Mouse (Mus musculus) layer of hippocampus, adult 11-12 months (tissue): ENCODE measurements around the gene Tcea3.

Source experiments
- DNase-seq: peaks from one replicate; pipeline ENCODE4 v3.0.0; 2022; ENCODE audit warnings: low spot score

The Tcea3 gene

DNA sequence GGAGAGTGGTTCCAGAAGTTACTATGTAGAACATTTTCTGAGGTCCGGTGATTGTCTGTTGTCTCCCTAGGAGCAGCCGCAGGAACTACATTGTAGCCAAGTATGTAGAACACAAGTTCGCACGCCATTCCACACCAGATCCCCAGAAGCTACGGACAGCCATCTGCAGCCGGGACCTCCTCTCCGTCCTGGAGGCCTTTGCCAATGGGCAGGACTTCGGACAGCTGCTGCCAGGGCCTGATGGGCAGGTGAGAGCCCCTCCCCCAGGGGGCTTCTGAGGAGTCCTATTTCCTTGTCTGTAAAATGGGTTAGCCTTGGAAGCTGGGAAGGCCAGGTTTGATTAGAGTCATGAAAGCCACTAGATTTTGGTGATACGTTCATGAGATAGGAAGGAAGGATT lies 8.4 kb upstream of the Tcea3 start:
- no peak for DNase-seq

DNA sequence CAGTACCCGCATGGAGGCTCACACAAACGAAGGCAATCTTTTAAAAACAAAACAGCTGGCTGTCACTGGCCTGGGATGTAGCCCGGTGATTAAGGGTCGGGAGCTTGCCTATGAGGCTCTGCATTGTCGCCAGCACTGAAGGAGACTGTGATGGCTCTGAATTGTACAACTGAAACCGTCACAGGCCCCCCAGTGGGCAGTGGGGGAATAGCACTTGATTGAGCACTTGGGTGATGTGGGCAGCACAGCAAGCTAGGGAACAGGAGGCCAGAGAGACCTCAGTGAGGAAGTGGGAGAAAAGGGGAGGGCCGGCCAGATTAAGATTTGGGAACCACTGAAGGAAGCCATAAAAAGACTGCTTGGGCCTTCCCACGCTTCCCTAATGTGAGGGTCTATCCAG lies 7.9 kb upstream of the Tcea3 start:
- peak; percentile 91 for DNase-seq

DNA sequence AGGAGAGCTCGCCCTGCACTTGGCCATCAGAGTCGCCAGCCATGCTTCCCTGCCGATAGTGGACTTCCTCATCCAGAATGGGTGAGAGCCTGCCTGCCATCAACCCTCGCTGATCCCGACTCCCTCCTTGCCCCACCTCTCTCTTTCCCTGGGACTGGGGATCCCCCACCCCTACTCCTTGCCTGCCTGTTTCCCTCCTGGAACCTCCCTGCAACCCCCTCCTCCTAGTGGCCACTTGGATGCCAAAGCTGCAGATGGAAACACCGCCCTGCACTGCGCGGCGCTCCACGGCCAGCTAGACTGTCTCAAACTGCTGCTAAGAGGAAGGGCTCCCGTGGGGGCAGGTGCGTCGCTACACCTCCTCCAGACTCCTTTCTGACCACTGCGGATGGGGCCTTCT lies 7.4 kb upstream of the Tcea3 start:
- no peak for DNase-seq

DNA sequence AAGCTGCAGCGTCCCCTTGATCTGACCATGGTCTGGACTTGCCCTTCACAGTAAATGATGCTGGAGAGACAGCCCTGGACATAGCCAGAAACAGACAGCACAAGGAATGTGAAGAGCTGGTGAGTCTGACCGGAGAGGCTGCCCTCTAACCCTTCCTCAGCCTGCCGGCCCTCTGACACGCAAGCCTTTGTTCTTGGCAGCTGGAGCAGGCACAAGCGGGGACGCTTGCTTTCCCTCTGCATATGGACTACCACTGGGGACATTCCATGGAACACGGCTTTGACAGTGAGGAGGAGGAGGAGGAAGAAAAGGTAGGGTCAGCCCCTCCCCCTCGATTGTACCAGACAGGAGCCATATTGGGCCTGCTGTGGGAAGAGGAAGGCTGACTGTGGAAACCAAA lies 6.6 kb upstream of the Tcea3 start:
- no peak for DNase-seq

DNA sequence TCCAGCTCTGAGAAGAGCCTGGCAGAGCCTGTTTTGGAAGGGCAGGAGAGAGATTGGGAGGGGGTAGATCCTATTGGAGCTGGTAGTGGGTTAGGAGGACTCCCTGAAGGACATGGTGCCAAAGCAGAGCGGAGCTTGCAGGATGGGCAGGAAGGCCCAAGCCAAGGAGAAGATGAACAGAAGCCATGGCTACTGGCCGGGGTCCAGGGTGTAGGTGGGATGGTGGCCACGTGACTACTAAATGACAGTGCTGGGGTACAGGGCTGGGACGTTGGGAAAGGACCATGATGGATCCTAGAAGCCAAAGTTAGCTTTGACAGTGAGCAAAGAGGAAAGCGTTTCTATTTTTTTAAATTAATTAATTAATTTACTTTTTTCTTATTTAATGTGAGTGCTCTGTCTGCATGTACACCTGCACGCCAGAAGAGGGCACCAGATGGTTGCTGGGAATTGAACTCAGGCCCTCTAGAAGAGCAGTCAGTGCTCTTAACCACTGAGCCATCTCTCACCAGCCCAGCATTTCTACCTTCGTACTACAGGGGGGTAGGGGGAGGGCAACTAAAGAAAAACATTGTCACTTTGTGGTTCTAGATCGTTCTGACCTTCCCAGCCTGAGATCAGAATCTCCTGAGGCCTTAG lies 5.3 kb upstream of the Tcea3 start:
- DNase-seq, result no peak

DNA sequence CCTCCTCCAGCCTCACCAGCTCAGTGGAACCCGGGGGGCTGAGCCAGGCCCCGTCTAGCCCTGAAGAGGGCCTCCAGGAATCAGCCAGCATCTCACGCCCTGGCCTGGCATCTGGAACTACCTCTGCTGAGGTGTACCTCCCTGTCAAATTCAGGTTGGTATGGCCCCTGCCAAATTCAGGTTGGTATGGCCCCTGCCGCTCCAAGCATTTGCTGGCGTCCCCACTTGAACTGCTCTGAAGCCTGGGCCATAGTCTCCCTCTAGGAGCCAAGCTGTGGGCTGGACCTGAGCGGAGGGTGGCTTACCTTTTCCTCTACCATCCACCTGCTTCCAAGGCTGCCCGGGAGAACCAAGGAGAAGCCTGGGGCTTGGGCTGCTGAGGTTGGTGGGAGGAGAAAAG lies 4.8 kb upstream of the Tcea3 start:
- no peak for DNase-seq

DNA sequence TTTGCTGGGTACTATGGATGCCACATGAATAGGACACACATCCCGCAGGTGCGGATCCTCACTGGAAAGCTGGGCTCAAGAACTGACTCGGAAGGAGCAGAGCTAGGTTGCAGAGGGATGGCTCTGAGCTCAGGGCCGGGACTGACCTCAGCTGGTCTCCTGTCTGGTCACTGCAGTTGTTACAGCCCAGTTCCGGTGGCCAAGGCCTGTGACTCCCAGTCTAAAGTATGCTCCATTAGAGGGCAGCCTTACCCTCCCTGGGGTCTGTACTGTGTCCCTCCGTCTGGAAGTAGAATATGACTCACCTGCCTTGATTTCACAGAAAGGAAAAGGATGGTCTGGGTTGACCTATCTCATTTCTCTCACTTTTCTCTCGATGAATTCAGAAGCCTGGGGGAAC lies 3.3 kb upstream of the Tcea3 start:
- no peak for DNase-seq

DNA sequence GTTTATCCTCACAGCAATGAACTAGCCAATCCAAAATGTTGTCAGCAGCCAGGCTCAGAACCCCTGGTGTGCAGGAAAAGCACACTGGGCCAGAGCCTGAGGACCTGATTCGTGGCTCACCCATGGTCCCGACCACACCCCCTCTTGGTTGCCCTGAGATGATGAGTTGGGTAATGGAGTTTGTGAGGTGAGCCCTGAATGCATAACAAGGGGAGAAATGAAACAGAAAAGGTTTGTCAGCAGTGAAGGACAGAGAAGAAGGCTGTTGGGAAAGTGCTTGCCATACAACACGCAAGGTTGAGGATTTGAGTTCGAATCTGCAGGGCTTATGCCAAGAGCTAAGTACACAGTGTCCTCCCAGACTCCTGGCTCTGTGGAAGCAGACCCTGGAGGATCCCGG lies 1.8 kb upstream of the Tcea3 start:
- no peak for DNase-seq

DNA sequence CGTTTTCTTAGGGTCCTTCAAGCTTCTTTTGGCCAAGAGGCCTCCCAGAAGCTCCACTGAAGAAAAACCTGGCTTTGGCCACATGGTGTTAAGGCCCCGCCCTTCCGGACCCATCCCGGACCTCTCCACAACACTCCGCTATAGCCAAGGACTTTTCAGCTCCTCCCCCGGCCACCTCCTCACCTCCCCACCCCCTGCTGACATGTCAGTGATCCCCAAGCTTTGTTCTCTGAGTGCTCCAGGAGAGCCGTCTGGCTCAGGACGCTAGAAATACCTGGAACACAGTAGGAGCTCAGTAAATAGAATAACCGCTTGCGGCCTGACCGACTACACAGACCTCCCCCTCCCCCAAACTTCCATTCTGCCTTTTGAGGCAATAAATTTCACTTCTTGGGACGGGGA lies 960 bp upstream of the Tcea3 start:
- DNase-seq, result no peak

DNA sequence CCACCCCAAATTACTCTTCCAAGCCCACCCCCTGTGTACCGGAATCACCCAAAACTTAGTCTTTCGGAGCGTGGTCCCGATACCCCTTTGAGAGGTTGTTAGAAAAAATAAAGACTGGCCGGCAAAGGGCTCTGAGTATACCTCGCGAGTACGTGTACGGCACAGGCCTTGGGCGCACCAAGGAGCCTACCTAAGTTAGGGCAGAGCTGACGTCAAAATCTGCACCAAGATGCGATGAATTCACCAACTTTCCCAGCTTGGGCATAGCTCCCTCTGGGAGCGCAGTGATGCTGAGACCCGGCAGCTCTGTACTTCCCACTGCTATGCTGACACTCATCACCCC lies 172 bp upstream of the Tcea3 start:
- DNase-seq, result no peak

DNA sequence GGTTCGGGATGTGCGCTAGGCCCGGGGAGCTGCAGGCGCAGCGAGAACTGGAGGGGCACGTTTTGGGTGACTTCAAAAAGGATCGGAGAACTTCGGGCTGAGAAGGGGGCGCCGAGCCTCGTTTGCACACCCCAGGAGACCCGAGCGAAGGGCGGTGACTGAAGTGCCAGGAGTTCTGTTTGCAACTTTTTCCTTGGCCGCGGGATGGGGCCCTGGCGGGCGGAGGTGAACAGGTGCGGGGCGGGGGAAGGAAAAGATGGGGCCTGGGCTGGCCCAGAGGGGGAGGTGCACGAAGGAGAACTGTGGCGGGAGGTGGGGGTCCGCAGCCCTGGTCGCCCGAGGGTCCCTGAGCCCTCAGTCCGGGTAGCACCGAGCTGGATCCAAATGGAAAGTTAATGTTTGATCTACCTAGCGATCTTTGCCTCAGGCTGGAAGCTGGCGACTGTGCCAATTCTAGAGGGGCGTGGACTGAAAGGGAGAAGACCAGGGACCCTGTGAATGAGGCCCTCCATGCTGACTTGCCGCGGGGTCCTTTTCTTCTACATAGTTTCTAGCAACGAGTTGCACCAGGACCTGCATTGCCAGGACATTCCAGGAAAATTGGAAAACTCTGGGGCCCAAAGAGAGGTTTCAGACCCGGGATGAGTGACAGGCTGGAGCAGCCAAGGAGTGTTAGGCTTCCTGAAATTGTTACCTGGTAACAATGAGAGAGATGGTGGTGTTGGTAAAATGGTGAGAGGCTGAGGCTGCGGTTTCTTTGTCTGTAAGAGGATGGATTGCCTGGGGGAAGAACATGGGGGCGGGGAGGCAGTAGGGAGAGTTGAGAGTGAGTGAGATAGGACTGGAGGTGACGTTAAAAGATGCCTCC lies 1.2 kb downstream of the Tcea3 start:
- DNase-seq, result no peak

DNA sequence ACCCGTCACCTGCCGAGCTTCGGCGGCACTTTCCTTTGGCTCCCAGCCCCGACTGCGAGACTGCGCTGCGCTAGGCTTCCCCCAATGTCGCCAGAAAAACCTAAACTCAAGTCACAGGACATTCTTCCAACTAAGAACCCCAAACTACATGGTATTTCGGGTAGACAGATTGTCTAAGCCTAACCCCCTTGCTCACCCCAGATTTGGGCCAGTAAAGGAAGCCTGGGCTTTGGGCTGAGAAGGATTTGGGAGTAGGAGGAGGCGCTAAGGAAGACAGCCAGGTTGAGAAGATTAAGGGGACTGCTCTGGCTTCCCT lies 1.8 kb downstream of the Tcea3 start:
- DNase-seq, result no peak

DNA sequence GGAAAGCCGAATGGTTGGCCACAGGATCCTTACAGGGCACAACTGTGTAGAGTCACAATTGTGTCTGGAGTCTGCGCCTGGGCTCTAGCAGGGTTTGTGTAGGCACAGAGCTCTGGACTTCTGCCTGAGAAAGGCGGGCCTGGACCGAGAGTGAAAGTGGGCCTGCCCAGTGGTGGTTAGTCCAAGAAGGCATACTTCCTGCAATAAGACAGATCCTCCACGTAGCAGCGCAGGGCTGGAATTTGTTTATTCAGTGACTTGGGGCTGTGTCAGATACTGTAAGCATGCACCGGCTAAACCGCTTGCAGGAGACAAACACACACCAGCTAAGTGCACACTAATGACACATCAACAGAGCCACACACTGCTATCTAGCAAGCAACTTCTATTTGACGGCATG lies 2.3 kb downstream of the Tcea3 start:
- no peak for DNase-seq

DNA sequence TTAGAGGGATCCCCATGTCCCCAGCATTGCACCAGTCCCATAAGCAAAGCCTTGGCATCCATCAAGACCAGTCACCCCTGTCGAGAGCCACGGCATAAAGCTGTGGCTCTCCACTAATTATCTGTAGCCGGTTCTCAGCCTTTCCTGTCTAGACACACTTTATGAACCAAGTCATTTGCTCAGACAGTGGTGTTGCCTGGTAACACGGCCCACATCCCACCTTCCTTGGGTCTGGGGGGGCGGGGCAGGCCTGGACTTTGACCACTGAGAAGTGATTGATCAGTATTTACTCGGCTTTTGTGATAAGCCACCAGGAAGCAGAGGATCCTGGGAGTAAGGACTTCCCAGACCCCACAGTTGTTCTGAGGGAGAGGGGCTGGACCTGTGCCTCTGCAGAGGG lies 8.4 kb downstream of the Tcea3 start:
- no peak for DNase-seq

DNA sequence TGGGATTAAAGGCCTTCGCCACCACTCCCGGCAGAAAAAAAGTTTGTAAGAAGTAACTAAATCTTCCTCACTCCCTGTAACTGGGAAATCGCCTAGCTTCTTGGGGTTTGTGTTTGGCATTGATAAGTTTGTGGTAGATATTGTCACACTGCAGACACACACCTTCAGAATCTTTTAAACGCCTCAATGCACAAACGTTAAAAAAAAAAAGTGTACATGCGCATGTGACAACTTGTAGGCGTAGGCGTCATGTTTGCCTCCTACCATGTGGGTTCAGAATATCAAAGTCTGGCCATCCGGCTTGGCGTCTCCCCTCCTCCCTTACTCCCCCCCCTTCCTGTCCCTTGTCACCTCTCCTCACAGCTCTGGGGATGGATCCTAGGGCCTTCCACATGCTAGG lies 9.2 kb downstream of the Tcea3 start:
- DNase-seq, result no peak

DNA sequence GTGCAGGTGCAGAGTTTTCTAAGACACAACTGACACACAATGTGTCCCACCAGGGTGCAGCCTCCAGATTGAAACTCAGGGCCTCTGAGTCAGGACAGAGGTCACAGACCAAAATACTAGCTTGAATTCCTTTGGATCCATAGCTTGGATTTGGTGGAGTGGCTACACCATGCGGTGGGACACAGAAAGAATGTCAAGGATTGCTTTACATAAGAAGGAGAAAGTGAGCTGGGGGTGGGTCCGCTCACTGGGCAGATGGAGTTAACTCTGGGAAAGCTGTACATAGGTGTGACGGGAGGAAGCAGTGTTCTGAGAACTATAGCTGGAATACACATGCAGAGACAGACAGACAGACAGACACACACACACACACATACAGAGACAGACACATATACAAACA lies 12.4 kb downstream of the Tcea3 start:
- DNase-seq, result no peak

DNA sequence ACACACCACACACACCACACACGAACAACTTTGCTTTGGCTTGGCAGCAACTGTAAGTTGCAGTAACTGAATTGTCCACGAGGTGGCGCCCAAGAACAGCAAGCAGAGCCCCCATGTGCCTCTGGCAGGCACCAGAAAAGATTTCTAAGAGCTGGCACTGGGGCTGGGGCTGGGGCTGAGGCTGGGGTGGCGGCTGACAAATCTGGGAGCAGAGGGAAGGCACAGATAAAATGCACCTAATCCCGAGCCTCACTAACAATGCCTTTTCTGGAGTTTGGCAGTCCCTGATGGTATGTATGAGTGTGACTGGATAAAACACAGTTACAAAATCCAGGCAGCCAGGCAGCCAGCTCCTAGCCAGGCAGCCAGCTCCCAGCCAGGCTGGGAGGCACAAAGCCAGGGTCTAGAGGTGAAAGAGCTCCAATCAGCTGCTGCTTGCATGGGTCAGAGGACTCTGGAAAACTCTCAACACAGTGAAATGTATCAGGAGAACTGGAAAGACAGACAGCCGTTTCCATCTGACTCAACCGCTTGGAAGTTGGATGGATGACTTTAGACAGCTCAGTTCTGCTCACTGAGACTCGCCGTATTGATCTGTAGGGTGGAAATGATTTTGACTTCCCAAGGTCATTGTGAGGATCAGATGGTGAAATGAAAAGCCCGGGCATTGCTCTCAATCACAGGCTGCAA lies 13.1 kb downstream of the Tcea3 start:
- peak; percentile 79 for DNase-seq

DNA sequence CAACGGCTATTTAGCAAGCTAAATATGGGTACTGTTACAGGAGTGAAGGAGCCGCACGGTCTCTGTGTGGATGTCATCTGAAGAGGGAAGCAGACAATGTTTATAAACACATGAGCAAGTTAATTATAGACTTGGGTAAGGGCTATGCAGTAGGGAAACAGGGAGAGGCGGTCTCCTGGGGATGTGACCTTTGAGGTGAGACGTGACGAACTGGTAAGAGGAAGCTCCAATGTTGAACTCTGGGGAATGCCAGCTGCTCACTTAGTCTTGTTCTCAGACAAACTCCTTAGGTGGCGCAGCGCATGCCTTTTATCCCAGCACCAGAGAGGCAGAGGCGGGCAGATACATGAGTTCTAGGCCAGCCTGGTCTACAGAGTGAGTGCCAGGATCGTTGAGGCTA lies 14.4 kb downstream of the Tcea3 start:
- no peak for DNase-seq

DNA sequence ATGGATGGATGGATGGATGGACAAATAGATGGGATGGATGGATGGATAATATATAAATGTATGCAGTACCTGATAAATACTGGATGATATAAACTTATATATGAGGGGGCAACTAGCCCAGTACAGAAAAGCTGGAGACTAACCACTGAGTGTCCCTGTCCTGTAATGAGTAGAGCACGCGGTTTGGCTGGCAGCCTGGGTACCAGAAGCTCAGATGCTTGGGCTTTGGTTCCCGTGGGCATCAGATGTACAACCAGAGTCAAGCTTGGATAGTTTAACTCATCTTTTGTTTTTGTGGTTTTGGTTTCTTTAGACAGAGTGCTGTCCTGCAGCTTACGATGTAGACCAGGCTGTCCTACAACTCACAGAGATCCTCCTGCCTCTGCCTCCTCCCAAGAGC lies 16.0 kb downstream of the Tcea3 start:
- no peak for DNase-seq

DNA sequence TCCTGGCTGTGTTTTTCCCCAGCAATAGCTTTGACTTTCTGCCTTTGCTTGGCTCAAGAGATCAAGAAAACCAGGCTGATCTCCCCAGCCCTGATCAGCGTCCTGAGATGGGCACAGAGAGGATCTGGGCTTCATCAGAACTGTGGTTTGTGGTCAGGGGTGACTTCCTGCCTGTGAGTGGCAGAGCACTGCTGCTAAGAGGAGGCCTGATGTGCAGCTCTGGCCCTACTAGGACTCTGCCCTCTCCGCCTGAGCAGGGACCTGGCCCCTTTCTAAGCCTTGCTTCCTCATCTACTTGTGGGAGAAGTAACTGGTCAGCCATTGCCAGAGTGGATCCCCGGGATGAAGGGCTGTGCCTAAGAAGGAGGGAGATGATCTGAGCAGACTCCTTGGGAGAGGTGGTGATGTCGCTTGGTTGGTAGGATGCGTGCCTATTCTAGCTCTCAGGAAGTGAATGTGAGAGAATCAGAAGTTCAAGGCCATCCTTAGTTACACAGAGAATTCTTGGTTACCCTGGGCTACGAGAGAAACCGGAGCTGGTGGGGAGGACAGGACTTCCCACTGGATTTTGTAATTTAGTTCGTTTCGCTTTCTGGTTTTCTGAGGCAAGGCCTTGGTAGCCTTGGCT lies 19.3 kb downstream of the Tcea3 start:
- no peak for DNase-seq

DNA sequence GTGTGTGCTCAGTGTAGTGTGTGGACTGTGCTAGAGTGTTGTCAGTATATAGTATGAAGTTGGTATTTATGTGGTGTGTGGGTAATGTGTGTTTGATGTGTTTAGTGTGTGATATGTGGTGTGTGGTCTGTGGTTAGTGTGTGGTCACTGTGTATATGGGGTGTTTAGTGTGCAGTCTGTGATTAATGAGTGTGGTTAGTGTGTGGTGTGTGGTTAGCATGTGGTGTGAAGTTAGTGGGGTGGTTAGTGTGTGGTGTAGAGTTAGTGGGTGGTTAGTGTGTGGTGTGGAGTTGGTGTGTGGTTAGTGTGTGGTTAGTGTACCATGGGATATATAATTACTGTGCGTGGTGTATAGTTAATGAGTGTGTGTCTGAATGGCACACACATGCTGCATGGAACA lies 21.4 kb downstream of the Tcea3 start:
- DNase-seq, result no peak

DNA sequence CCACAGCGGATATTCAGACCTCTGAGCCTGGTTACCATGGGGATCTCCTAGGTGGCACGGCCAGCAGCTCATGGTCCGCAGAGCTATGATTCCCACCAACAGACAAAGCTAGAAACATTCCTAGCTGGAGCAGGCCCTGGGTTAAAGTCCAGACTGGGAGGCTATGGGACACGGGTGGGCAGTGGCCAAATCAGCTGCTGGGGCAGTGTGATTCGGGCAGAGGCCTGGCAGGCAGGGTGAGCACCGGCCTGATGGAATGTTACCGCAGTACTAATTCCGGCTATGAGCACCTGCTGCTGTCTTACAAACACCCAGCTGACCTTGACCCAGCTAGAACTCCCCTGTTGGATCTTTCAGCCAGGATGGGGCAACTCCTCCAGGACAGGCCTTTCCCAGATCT lies 23.1 kb downstream of the Tcea3 start:
- DNase-seq, result no peak

DNA sequence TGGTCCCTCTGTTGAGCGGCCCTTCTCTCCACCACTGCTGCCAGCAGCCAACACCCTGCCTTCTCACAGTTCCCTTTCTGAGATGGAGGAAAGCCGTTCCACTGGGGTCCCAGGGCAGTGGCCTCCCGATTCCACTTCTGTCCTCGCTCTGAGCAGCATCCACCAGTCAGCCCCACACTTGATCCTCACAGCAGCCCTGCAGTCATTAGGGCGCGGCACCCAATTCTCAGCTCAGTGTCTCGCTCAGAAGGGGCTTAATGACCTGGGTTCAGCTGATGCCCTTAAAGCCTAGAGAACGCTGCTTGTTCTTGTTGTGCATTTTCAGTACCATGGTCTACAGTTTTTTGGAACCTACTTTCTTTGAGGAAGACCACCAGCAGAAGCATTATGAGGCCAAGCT lies 33.6 kb downstream of the Tcea3 start:
- DNase-seq, result no peak
